Mouse (Mus musculus) neural tube, embryonic 15.5 days (tissue): ENCODE measurements around the gene Ak1. TPM values are rescaled to one million over a fixed set of nuclear protein-coding genes. Genes with fewer than 3 reads are reported as not detected.

Experiments
- ATAC-seq: fragments of 200-750 bp; cut with Nextera tagmentation; 2 replicates; pipeline ENCODE4 v1.8.0; 2017; ENCODE audit warnings: mild to moderate bottlenecking, moderate TSS enrichment, moderate library complexity; ENCODE audit not compliant: low FRiP score
- H3K27ac ChIP-seq: fragments of 300-500 bp; sonication (generic); replicated peaks from 2 replicates; pipeline ENCODE4 v1.5.1; 2015; ENCODE audit warnings: mild to moderate bottlenecking, inconsistent platforms
- H3K27me3 ChIP-seq: fragments of 300-500 bp; sonication (generic); replicated peaks from 2 replicates; pipeline ENCODE4 v1.6.1; 2015; ENCODE audit warnings: inconsistent platforms
- H3K36me3 ChIP-seq: fragments of 300-500 bp; sonication (generic); 2 replicates; pipeline ENCODE4 v1.6.1; 2015; ENCODE audit warnings: inconsistent platforms
- H3K4me1 ChIP-seq: fragments of 300-500 bp; sonication (generic); 2 replicates; pipeline ENCODE4 v1.6.1; 2015; ENCODE audit warnings: inconsistent platforms
- H3K4me2 ChIP-seq: fragments of 300-500 bp; sonication (generic); 2 replicates; pipeline ENCODE4 v1.6.1; 2015; ENCODE audit warnings: inconsistent platforms, mild to moderate bottlenecking, moderate library complexity
- H3K4me3 ChIP-seq: fragments of 300-500 bp; sonication (generic); replicated peaks from 2 replicates; pipeline ENCODE4 v1.5.1; 2015; ENCODE audit warnings: mild to moderate bottlenecking, inconsistent platforms
- H3K9ac ChIP-seq: fragments of 300-500 bp; sonication (generic); replicated peaks from 2 replicates; pipeline ENCODE4 v1.6.1; 2015; ENCODE audit warnings: mild to moderate bottlenecking, inconsistent platforms
- H3K9me3 ChIP-seq: fragments of 300-500 bp; sonication (generic); replicated peaks from 2 replicates; pipeline ENCODE4 v1.6.1; 2016; ENCODE audit warnings: inconsistent platforms
- WGBS: fragments of 180-500 bp; shearing (Covaris S2); methylation state at CpG from one replicate; pipeline ENCODE4 v1.1.7; 2015; ENCODE audit warnings: mixed read lengths; 5-methylcytosine and 5-hydroxymethylcytosine counted together
- polyA plus RNA-seq: library from polyadenylated mRNA; unstranded; fragments of >200 nt; fragmentation: Nextera tagmentation; extraction: Ambion mirVana; gene quantifications from 2 replicates; pipeline ENCODE4 v1.2.1, GENCODE M21; 2015

Gene Ak1
- polyA plus RNA-seq, 1 experiment from 2014 or later, result 103 TPM

- Histone ChIP-seq H3K9me3 (no peaks in the 10 kb centered on the region), H3K4me1 (peaks cover 51% of the 10 kb centered on the region), H3K4me2 (no peak overlapping the region), H3K27me3 (no peaks in the 10 kb centered on the region), H3K4me3 (no peak overlapping the region), H3K27ac (no peak overlapping the region), H3K36me3 (no peaks in the 10 kb centered on the region), H3K9ac (no peak overlapping the region)
- WGBS, result 83% methylated on average over 7 of the region's 7 CpGs
- ATAC-seq, result no peak
These were observed 36.3 kb upstream of the Ak1 start for GRCm38 (mm10) chr2:32585149-32585714.

GRCm38 (mm10) chr2:32586871-32587351 lies 34.6 kb upstream of the Ak1 start, which contains the start of gene St6galnac4:
Gene St6galnac4 (plus strand): TSS chr2:32587095.
- Histone ChIP-seq H3K4me2 (peak within 1 kb of the TSS; percentile 74), H3K36me3 (no peaks in the 10 kb centered on the region), H3K9ac (peak within 1 kb of the TSS; percentile 77), H3K27me3 (no peaks in the 10 kb centered on the region), H3K4me1 (peaks cover 50% of the 10 kb centered on the region), H3K27ac (peak within 1 kb of the TSS; percentile 77), H3K4me3 (peak within 1 kb of the TSS; percentile 65), H3K9me3 (no peaks in the 10 kb centered on the region)
- ATAC-seq, result peak; percentile 87
- under 1% methylated on average over 38 of the region's 38 CpGs for WGBS

GRCm38 (mm10) chr2:32587731-32588321 lies 33.7 kb upstream of the Ak1 start:
- Histone ChIP-seq H3K36me3 (no peaks in the 10 kb centered on the region), H3K4me2 (peak overlapping the region; percentile 74), H3K4me1 (peaks cover 46% of the 10 kb centered on the region), H3K9me3 (no peaks in the 10 kb centered on the region), H3K27me3 (no peaks in the 10 kb centered on the region), H3K27ac (0 out of 2 replicates have a peak overlapping the region, but pooled peaks have one; percentile 11), H3K4me3 (peak overlapping the region; percentile 65), H3K9ac (peak overlapping the region; percentile 77)
- 61% methylated on average over 9 of the region's 9 CpGs for WGBS
- no peak for ATAC-seq

GRCm38 (mm10) chr2:32589213-32589795 lies 32.3 kb upstream of the Ak1 start:
- Histone ChIP-seq H3K4me3 (no peak overlapping the region), H3K27ac (no peak overlapping the region), H3K9me3 (no peaks in the 10 kb centered on the region), H3K27me3 (no peaks in the 10 kb centered on the region), H3K36me3 (peaks cover 9% of the 10 kb centered on the region), H3K9ac (no peak overlapping the region), H3K4me2 (peak overlapping the region; percentile 74), H3K4me1 (peaks cover 41% of the 10 kb centered on the region)
- no peak for ATAC-seq
- 61% methylated on average over 11 of the region's 11 CpGs for WGBS

DNA sequence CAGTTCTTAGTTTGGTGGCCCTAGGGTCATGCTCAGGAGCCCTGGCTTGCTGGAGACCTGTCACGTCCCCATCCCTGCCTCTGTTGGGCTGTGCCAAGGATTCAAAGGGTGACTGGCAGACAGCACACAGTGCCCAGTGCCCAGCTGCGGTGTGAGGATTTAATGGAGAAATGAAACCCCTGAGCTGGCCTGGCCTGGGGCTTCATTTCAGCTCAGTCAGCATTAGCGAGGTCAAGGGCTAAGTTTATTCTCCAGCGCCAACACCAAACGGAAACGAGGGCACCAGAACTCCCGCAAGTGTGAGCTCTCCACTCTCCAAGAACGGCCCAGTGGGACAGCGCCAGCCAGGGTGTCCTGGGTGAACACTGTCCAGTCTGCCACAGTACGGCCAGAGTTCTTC lies 31.3 kb upstream of the Ak1 start:
- Histone ChIP-seq H3K9me3 (no peaks in the 10 kb centered on the region), H3K4me3 (no peak overlapping the region), H3K9ac (no peak overlapping the region), H3K4me2 (no peak overlapping the region), H3K4me1 (peaks cover 41% of the 10 kb centered on the region), H3K36me3 (peaks cover 18% of the 10 kb centered on the region), H3K27ac (no peak overlapping the region), H3K27me3 (no peaks in the 10 kb centered on the region)
- WGBS, result 78% methylated on average over 10 of the region's 10 CpGs
- ATAC-seq, result no peak

GRCm38 (mm10) chr2:32591249-32591648 lies 30.3 kb upstream of the Ak1 start:
- Histone ChIP-seq H3K4me3 (no peak overlapping the region), H3K36me3 (peaks cover 24% of the 10 kb centered on the region), H3K9ac (no peak overlapping the region), H3K9me3 (no peaks in the 10 kb centered on the region), H3K27me3 (no peaks in the 10 kb centered on the region), H3K4me2 (no peak overlapping the region), H3K4me1 (peaks cover 40% of the 10 kb centered on the region), H3K27ac (no peak overlapping the region)
- 75% methylated on average over 6 of the region's 6 CpGs for WGBS
- no peak for ATAC-seq

DNA sequence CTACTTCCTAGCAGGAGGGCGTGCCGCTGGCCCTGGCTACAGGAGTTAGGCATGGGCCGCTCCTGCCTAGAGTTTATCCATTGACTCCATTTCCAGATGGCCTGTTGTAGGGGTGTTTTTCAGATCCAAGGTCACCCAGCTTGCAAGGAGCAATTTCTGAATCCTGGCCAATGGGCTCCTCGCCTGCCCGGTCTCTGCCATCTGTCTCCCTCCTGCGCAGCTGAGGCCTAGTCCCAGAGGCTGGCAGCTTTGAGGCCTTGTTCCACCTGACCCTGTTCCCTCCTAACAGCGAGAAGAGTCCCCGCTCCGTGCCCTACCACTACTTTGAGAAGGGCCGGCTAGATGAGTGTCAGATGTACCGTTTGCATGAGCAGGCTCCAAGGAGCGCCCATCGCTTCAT lies 24.8 kb upstream of the Ak1 start:
- Histone ChIP-seq H3K36me3 (peaks cover 36% of the 10 kb centered on the region), H3K4me2 (no peak overlapping the region), H3K9ac (no peak overlapping the region), H3K27me3 (no peaks in the 10 kb centered on the region), H3K27ac (no peak overlapping the region), H3K4me1 (no peaks in the 10 kb centered on the region), H3K4me3 (no peak overlapping the region), H3K9me3 (no peaks in the 10 kb centered on the region)
- WGBS, result 83% methylated on average over 13 of the region's 13 CpGs
- no peak for ATAC-seq

DNA sequence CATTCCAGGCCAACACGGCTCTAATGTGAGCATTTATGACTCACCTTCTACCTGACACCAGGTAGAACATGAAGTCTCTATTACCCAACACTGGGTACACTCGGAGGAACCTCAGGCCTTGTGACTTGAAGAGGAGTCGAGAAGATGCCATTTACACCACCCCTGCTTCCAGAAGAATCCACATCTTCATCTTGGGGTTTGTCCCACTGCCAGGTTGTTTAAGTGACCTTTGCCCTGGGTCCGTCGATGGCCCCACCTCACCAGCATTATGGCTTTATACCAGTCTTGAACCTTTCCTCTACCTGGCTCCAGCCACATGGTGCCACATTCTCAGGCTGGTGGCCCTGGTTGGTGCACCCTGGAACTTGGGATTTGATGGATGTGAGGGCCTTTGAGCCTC lies 24.3 kb upstream of the Ak1 start:
- ATAC-seq, result no peak
- Histone ChIP-seq H3K9ac (no peak overlapping the region), H3K4me1 (no peaks in the 10 kb centered on the region), H3K9me3 (no peaks in the 10 kb centered on the region), H3K4me2 (no peak overlapping the region), H3K27me3 (no peaks in the 10 kb centered on the region), H3K36me3 (peaks cover 36% of the 10 kb centered on the region), H3K4me3 (no peak overlapping the region), H3K27ac (no peak overlapping the region)
- 90% methylated on average over 5 of the region's 5 CpGs for WGBS

DNA sequence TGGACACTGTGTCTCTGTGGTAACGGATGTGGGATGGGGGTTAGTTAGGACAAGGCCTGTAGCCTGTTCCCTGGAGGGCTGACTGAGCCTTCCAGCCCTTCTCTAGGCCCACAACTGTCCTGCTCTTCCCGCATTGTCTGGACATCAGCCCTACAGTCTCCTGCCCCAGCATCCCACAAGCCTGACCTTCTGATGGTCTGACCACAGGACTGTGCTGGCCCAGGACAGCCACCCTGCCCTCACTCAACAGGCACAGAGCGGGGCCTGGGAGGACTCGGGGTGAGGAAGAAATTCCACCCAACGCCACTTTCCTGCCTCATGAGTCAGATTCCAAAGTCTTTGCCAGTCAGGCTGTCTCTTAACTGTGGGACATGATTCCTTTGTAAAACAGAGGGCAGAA lies 23.9 kb upstream of the Ak1 start:
- H3K27ac ChIP-seq, result no peak overlapping the region
- no peaks in the 10 kb centered on the region for H3K9me3 ChIP-seq
- peaks cover 3% of the 10 kb centered on the region; the same call in 1 of the 2 replicates for H3K4me1 ChIP-seq
- H3K36me3 ChIP-seq, result peaks cover 36% of the 10 kb centered on the region
- 94% methylated on average over 5 of the region's 5 CpGs for WGBS
- no peak overlapping the region for H3K4me3 ChIP-seq
- no peak overlapping the region for H3K4me2 ChIP-seq
- no peak overlapping the region for H3K9ac ChIP-seq
- no peak for ATAC-seq
- H3K27me3 ChIP-seq, result no peaks in the 10 kb centered on the region

DNA sequence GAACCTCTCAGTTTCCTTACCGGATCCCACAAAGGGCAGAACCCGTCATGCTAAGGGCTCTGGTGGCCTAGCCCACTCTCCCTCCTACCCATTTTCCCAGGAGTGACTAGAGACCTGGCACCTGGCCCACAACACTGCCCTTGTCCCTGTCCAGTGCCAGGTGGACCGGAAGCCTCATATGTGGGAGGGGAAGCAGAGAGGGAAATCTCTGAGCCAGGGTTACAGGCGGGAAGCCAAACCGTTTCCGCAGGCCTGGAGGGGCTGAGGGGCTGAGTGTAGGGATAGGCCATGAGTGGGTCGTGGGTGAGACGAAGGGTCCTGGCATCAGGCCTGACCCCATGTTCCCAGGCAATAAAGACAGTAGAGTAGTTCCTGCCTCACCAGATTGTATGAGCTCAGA lies 23.1 kb upstream of the Ak1 start:
- Histone ChIP-seq H3K9me3 (no peaks in the 10 kb centered on the region), H3K4me2 (no peak overlapping the region), H3K4me3 (no peak overlapping the region), H3K36me3 (peaks cover 35% of the 10 kb centered on the region), H3K27me3 (no peaks in the 10 kb centered on the region), H3K4me1 (peaks cover 4% of the 10 kb centered on the region; the same call in 1 of the 2 replicates), H3K27ac (no peak overlapping the region), H3K9ac (no peak overlapping the region)
- ATAC-seq, result no peak
- 81% methylated on average over 8 of the region's 8 CpGs for WGBS

- H3K9ac ChIP-seq, result no peak within 1 kb of the TSS
- H3K9me3 ChIP-seq, result no peaks in the 10 kb centered on the region
- peaks cover 4% of the 10 kb centered on the region; the same call in 1 of the 2 replicates for H3K4me1 ChIP-seq
- no peaks in the 10 kb centered on the region for H3K27me3 ChIP-seq
- H3K4me3 ChIP-seq, result no peak within 1 kb of the TSS
- H3K27ac ChIP-seq, result no peak within 1 kb of the TSS
- no peak within 1 kb of the TSS for H3K4me2 ChIP-seq
- 92% methylated on average over 3 of the region's 3 CpGs for WGBS
- ATAC-seq, result no peak
- H3K36me3 ChIP-seq, result peaks cover 26% of the 10 kb centered on the region
These were observed 22.1 kb upstream of the Ak1 start, which contains the start of gene St6galnac6 for GRCm38 (mm10) chr2:32599409-32599808. Gene St6galnac6 (plus strand): TSS chr2:32599709.
